Mouse (Mus musculus): ENCODE measurements around the gene Hspbap1. TPM values are rescaled to one million over a fixed set of nuclear protein-coding genes. Genes with fewer than 3 reads are reported as not detected.

Gene Hspbap1
- polyA plus RNA-seq, 1 experiment, result 6.3 TPM

DNA sequence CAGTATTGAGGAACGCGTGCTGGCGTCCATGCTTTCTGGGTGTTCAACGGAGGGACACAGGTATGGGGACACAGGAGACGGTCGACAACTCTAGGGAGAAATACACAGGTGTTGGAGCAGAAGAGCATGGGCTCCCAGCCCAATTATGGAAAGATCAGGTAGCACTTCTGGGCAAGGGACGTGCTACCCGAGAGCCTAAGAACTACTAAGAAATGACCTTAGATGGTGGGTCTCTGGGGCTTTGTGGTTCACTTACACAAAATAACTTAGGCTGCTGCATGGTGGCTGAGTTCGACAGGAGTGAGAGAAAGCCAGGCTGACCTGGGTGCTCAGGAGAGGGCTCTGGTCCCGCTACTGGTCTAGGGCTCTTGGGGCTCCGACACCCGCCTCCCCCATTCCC is 101.7 kb downstream of the Hspbap1 start:
- H3K36me3 ChIP-seq (ENCODE audit: control insufficient read depth, insufficient read depth, low read length), result 0 out of 2 replicates have a peak, but pooled peaks cover 1% of the 10 kb centered on the region
- 14% methylated on average over 12 of the region's 12 CpGs for WGBS

DNA sequence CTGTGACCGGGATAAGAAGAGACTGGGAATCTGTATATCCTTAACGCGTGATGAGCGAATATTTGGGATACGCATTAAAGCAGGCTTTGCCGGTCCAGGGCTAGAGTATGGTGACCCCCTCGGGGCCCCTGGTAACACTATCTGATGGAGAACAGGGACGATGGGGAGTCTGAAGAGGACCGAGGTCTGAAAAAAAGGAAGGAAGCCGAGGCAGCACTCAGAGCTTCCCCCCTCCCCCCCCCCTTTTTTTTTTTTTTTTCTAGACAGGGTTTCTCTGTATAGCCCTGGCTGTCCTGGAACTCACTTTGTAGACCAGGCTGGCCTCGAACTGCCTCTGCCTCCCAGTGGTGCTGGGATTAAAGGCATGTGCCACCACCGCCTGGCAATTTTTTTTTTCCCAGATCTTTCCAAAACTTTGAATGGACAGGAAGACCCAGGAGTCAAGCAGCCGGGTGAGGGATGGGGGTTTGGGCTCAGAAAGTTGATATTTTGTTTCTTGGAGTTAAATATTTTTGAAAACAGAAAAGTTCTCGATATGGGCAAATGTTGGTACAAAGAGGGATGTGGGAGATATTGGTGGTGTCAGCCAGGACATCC is 102.3 kb downstream of the Hspbap1 start:
- DNase-seq (ENCODE audit: low read depth in 1 of 2, low spot score in 2 of 2), result no peak
- WGBS, result 25% methylated on average over 14 of the region's 14 CpGs
- peaks cover 7% of the 10 kb centered on the region; the same call in 1 of the 2 replicates for H3K4me1 ChIP-seq (ENCODE audit: control insufficient read depth, insufficient read depth, insufficient read length)
- H3K36me3 ChIP-seq (ENCODE audit: control insufficient read depth, insufficient read depth, low read length), result 0 out of 2 replicates have a peak, but pooled peaks cover 1% of the 10 kb centered on the region
- peak overlapping the region; percentile 79 for H3K4me3 ChIP-seq (ENCODE audit: extremely low read depth, insufficient read depth, insufficient read length)
- H3K27me3 ChIP-seq (ENCODE audit: control insufficient read depth, insufficient read depth, low read length), result no peaks in the 10 kb centered on the region
- peak overlapping the region; percentile 82 for H3K27ac ChIP-seq (ENCODE audit: insufficient read depth, low read length)
- TF ChIP-seq POLR2A (IDR thresholded peaks at IDR 0.05; ENCODE audit: low read depth, low read length) (no peak), CTCF (IDR thresholded peaks at IDR 0.05; ENCODE audit: extremely low read depth, insufficient read depth, insufficient read length, insufficient replicate concordance) (no peak)

More for the DNA sequence above, 101.7 kb downstream of the Hspbap1 start:
- peaks cover 7% of the 10 kb centered on the region; the same call in 1 of the 2 replicates for H3K4me1 ChIP-seq (ENCODE audit: control insufficient read depth, insufficient read depth, insufficient read length)
- H3K27me3 ChIP-seq (ENCODE audit: control insufficient read depth, insufficient read depth, low read length), result no peaks in the 10 kb centered on the region
- peak overlapping the region; percentile 82 for H3K27ac ChIP-seq (ENCODE audit: insufficient read depth, low read length)
- no peak for TF ChIP-seq POLR2A (IDR thresholded peaks at IDR 0.05; ENCODE audit: low read depth, low read length)
- no peak for TF ChIP-seq CTCF (IDR thresholded peaks at IDR 0.05; ENCODE audit: extremely low read depth, insufficient read depth, insufficient read length, insufficient replicate concordance)
- DNase-seq (ENCODE audit: low read depth in 1 of 2, low spot score in 2 of 2), result peak in 1 of 2 experiments; percentile 18
- peak overlapping the region; percentile 79 for H3K4me3 ChIP-seq (ENCODE audit: extremely low read depth, insufficient read depth, insufficient read length)

DNA sequence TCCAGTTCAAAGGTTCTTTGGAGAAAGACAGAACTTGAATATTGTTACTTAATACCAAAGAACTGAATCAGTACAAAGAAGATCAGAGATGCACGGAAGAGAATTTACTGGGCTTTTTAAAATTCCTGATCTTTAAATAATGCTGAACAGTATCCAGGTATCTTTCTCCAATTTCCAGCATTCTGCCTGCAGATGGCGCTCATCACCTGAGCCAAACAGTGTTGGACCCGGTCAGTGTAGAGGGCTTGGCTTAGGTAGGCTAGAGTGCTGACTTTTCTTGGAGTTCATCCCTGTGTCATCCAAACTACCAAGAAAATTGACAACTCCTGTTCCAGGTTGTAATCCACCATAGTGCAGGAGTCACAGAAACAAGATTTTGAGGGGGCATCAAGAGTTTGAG is 104.2 kb downstream of the Hspbap1 start:
- TF ChIP-seq CTCF (IDR thresholded peaks at IDR 0.05; ENCODE audit: extremely low read depth, insufficient read depth, insufficient read length, insufficient replicate concordance), result peak; percentile 74; the same call in 1 of the 2 replicates
- no peak for TF ChIP-seq POLR2A (IDR thresholded peaks at IDR 0.05; ENCODE audit: low read depth, low read length)
- DNase-seq (ENCODE audit: low read depth in 1 of 2, low spot score in 2 of 2), result peak; percentile 34 to 70

More for the DNA sequence above, 104.2 kb downstream of the Hspbap1 start:
- WGBS, result 17% methylated on average over 3 of the region's 3 CpGs
- no peaks in the 10 kb centered on the region for H3K27me3 ChIP-seq (ENCODE audit: control insufficient read depth, insufficient read depth, low read length)
- H3K27ac ChIP-seq (ENCODE audit: insufficient read depth, low read length), result no peak overlapping the region
- no peak overlapping the region for H3K4me3 ChIP-seq (ENCODE audit: extremely low read depth, insufficient read depth, insufficient read length)
- H3K36me3 ChIP-seq (ENCODE audit: control insufficient read depth, insufficient read depth, low read length), result no peaks in the 10 kb centered on the region
- peaks cover 7% of the 10 kb centered on the region; the same call in 1 of the 2 replicates for H3K4me1 ChIP-seq (ENCODE audit: control insufficient read depth, insufficient read depth, insufficient read length)

Other genes starting within 250 kb of the Hspbap1 start
- gene Sema5b, start 229.2 kb upstream of the Hspbap1 start, polyA plus RNA-seq (2012; rRNA removed), result 0.28 and 0.35 TPM in 2 replicates
- gene Dirc2, start 1.0 kb upstream of the Hspbap1 start, polyA plus RNA-seq (2012; rRNA removed), result 20.7 and 27.5 TPM in 2 replicates
- 8.0 and 8.1 TPM in 2 replicates for gene Parp14, start 101.2 kb downstream of the Hspbap1 start, polyA plus RNA-seq (2012; rRNA removed)
- 6.7 and 6.9 TPM in 2 replicates for gene Parp9, start 168.1 kb downstream of the Hspbap1 start, polyA plus RNA-seq (2012; rRNA removed)
- gene Dtx3l, start 168.8 kb downstream of the Hspbap1 start, polyA plus RNA-seq (2012; rRNA removed), result 8.1 and 8.5 TPM in 2 replicates
- gene Kpna1, start 208.4 kb downstream of the Hspbap1 start, polyA plus RNA-seq (2012; rRNA removed), result 3.2 and 4.2 TPM in 2 replicates

Measured in spleen, adult 2 months (tissue).